Mouse (Mus musculus): ENCODE results near the gene Crim1.

DNA sequence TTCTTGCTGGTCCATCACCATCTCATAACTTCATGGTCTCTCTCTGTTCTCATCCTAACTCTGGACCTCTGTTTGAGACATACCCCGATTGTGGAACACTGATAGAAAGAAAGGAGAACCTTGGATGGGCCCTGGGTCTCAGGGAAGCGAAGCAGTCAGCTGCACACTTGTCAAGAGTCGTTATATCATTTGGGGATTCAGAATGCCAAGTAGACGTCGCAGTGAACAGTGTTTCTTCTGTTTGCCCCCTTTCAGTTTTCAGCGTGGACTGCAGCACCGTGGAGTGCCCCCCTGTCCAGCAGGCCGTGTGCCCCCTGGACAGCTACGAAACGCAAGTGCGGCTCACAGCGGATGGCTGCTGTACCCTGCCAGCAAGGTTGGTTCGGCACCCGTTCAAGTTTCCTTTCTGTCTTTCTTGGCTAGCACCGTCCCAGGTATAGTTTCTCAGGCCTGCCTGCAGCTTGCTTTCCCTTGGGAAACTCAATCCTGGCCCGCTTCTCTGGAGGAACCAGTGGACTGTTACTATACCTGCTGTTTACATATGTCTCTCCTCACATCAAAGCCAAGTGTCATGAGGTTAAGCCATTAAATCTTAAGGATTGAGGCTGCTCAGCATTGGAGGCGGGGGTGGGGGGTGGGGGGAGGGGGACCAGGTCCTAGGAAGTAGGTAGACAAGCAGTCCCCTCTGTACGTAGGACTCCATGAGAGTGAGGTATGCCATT lies 81.1 kb downstream of the Crim1 start:
- TF ChIP-seq MAX (IDR thresholded peaks at IDR 0.05; ENCODE audit: low read length) (no peak), MYC (IDR thresholded peaks at IDR 0.05; ENCODE audit: low read depth, low read length) (no peak), MAFK (IDR thresholded peaks at IDR 0.05; ENCODE audit: insufficient replicate concordance, low read length) (no peak), POLR2A (IDR thresholded peaks at IDR 0.05; ENCODE audit: low read depth, low read length) (no peak), EP300 (IDR thresholded peaks at IDR 0.05; ENCODE audit: low read length) (no peak), CTCF (conservative IDR thresholded peaks at IDR 0.05 in 1 of 2, IDR thresholded peaks at IDR 0.05 in 1 of 2; ENCODE audit: low read depth in 2 of 2, low read length in 2 of 2) (no peak), SMC3 (IDR thresholded peaks at IDR 0.05; ENCODE audit: low read depth, low read length) (no peak), HCFC1 (IDR thresholded peaks at IDR 0.05; ENCODE audit: low read depth, low read length) (no peak), POLR2AphosphoS2 (IDR thresholded peaks at IDR 0.05; ENCODE audit: low read depth, low read length) (no peak), ELF1 (IDR thresholded peaks at IDR 0.05; ENCODE audit: low read depth, low read length) (no peak), TCF12 (IDR thresholded peaks at IDR 0.05; ENCODE audit: low read depth, low read length) (no peak), E2F4 (IDR thresholded peaks at IDR 0.05; ENCODE audit: insufficient replicate concordance, low read depth, low read length) (no peak), RCOR1 (conservative IDR thresholded peaks at IDR 0.05; ENCODE audit: low read depth, low read length) (no peak), ZNF384 (IDR thresholded peaks at IDR 0.05; ENCODE audit: low read depth, low read length) (no peak)

Data from CH12.LX (cell line).